ENCODE assay signal across 8 mouse cellular contexts in genomic region chr12:25208670-25209332, GRCm38 (mm10).
DNase-seq lines count a peak whose midpoint lies in the region; TF ChIP-seq lines count a peak whose summit lies in the region.

No protein-coding gene starts in this region.

- no peak overlapping the region for H3K4me3 ChIP-seq in left cerebral cortex, adult 2 months

- no peak overlapping the region for H3K27ac ChIP-seq in left cerebral cortex, adult 2 months

- intact Hi-C loops in left cerebral cortex, adult 2 months (cut with DNase I), result no loop called here

- peak; percentile 26 for DNase-seq in embryo, embryonic 10 days (ENCODE audit: low spot score)
- DNase-seq in embryo, embryonic 9.5 days (ENCODE audit: extremely low spot score), result no peak
- DNase-seq in spleen, adult 18-20 months, result peak; percentile 62 to 72
- no peak for DNase-seq in spleen, adult 12 weeks (ENCODE audit: low spot score)
- DNase-seq in kidney, postnatal 10 days, result peak; percentile 52
- peak; percentile 76 to 85 for DNase-seq in natural killer cell, adult 2 months (ENCODE audit: low spot score in 2 of 2)
- no peak for DNase-seq in cerebellum, adult 9-11 months
- DNase-seq in left cerebral cortex, adult 2 months (ENCODE audit: extremely low spot score in 1 of 2, low spot score in 2 of 2), result no peak

- TF ChIP-seq CTCF in left cerebral cortex, adult 2 months (IDR thresholded peaks at IDR 0.05), result no peak

Comparison
In these comparisons a context has a peak if more than half of its experiments do, and no peak if none do; other contexts are left out.
1. DNase-seq: peak in embryo, embryonic 10 days (single experiment), spleen, adult 18-20 months (2 of 2), kidney, postnatal 10 days (single experiment) and natural killer cell, adult 2 months (2 of 2); none in embryo, embryonic 9.5 days (single experiment), spleen, adult 12 weeks (single experiment), cerebellum, adult 9-11 months (single experiment) and left cerebral cortex, adult 2 months (0 of 2).